Mouse (Mus musculus) limb, embryonic 15.5 days (tissue): ENCODE measurements around the gene Crtc1. TPM values are rescaled to one million over a fixed set of nuclear protein-coding genes. Genes with fewer than 3 reads are reported as not detected.

Source experiments
- ATAC-seq: fragments of 200-750 bp; cut with Nextera tagmentation; 2 replicates; pipeline ENCODE4 v1.8.0; 2017; ENCODE audit warnings: low read depth, moderate TSS enrichment; ENCODE audit not compliant: insufficient number of reproducible peaks, low FRiP score, low TSS enrichment
- H3K27ac ChIP-seq: fragments of 300-500 bp; sonication (generic); 2 replicates; pipeline ENCODE4 v1.5.1; 2015; ENCODE audit warnings: moderate library complexity, mild to moderate bottlenecking, inconsistent platforms
- H3K27me3 ChIP-seq: fragments of 300-500 bp; sonication (generic); 2 replicates; pipeline ENCODE4 v1.6.1; 2015; ENCODE audit warnings: inconsistent platforms
- H3K36me3 ChIP-seq: fragments of 300-500 bp; sonication (generic); 2 replicates; pipeline ENCODE4 v1.6.1; 2015; ENCODE audit warnings: inconsistent platforms
- H3K4me1 ChIP-seq: fragments of 300-500 bp; sonication (generic); 2 replicates; pipeline ENCODE4 v1.6.1; 2015; ENCODE audit warnings: inconsistent platforms
- H3K4me2 ChIP-seq: fragments of 300-500 bp; sonication (generic); 2 replicates; pipeline ENCODE4 v1.6.1; 2015; ENCODE audit warnings: mild to moderate bottlenecking, inconsistent platforms
- H3K4me3 ChIP-seq: fragments of 300-500 bp; sonication (generic); 2 replicates; pipeline ENCODE4 v1.5.1; 2015; ENCODE audit warnings: mild to moderate bottlenecking, inconsistent platforms
- H3K9ac ChIP-seq: fragments of 300-500 bp; sonication (generic); 2 replicates; pipeline ENCODE4 v1.6.1; 2015; ENCODE audit warnings: inconsistent platforms
- H3K9me3 ChIP-seq: fragments of 300-500 bp; sonication (generic); 2 replicates; pipeline ENCODE4 v1.6.1; 2016; ENCODE audit warnings: inconsistent platforms
- WGBS: fragments of 180-500 bp; shearing (Covaris S2); methylation state at CpG from one replicate; pipeline ENCODE4 v1.1.7; 2015; 5-methylcytosine and 5-hydroxymethylcytosine counted together
- polyA plus RNA-seq: library from polyadenylated mRNA; unstranded; fragments of >200 nt; fragmentation: Nextera tagmentation; extraction: Ambion mirVana; gene quantifications from 2 replicates; pipeline ENCODE4 v1.2.1, GENCODE M21; 2015

Gene Crtc1
- polyA plus RNA-seq, 1 experiment from 2014 or later = 22.2 TPM

DNA sequence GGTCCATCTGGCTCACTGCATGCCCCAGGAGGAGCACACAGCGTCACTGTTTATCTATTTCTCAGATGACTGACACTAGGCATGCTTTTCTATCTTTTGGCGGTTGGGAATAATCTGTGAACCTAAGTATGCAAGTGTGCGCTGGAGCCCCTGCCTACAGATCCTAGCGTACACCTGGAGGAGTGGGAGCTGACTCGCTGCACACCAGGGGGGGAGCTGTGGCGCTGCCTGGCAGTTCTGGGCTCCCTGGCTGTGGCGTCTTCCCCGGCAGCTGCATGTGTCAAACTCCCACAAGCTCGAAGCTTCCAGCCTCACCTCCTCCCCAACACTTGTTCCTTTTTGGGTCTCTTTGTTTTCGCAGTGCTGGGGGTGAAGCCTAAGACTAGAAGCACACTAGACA, 21.5 kb downstream of the Crtc1 start:
- no peaks in the 10 kb centered on the region for H3K9me3 ChIP-seq
- ATAC-seq = no peak

GRCm38 (mm10) chr8:70416941-70417340, 22.4 kb downstream of the Crtc1 start:
- H3K27ac ChIP-seq = peak overlapping the region; percentile 4; the same call in 1 of the 2 replicates

More for the DNA sequence above, 21.5 kb downstream of the Crtc1 start:
- Histone ChIP-seq H3K4me2 (no peak overlapping the region), H3K4me1 (peaks cover 48% of the 10 kb centered on the region), H3K36me3 (0 out of 2 replicates have a peak, but pooled peaks cover 2% of the 10 kb centered on the region), H3K27ac (0 out of 2 replicates have a peak overlapping the region, but pooled peaks have one; percentile 43), H3K9ac (no peak overlapping the region), H3K4me3 (no peak overlapping the region), H3K27me3 (no peaks in the 10 kb centered on the region)
- 45% methylated on average over 10 of the region's 10 CpGs for WGBS

DNA sequence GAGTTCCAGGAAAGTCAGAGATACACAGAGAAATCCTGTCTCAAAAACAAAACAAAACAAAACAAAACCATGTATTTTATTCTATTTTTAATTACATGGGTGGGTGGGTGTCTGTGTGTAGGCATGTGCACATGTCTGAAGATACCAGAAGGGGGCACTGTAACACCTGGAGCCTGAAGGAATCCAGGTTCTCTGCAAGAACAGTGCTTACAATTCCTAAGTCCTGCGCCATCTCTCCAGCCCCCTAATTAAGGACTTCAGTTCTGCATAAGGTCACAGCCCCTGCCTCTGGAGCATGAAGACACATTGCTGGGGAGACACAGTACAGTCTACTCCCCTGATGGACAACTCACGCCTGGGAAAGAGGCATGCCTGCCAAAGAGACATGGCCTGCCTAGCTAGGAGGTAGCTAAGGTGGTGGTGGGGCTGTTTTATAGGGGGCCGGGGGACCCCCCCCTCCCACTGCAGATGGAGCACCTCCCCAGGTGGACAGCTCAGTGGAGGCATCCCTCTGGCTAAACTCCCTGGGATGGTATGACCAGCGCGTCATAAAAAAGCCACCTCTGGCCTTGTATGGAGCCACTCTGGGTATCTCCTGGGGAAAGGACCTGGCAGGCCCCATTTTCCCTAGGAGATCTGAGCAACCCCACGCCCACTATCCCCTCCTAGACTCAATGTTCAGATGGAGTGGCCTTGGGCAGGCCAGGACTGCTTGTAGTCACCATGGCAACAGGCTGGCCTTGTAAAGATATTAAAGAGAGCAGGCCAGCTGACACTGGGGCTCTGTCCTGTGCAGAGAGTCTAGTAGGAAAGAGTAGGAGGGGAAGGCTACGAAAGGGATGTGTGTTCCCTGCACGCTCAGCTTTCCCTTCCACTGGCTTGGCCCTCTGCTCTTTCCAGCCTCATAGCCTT, 23.6 kb downstream of the Crtc1 start:
- H3K27me3 ChIP-seq = no peaks in the 10 kb centered on the region
- H3K4me3 ChIP-seq = no peak overlapping the region
- ATAC-seq = peak; percentile 38; the same call in 1 of the 2 replicates
- peak overlapping the region; percentile 47 for H3K27ac ChIP-seq
- 58% methylated on average over 8 of the region's 8 CpGs for WGBS
- H3K9ac ChIP-seq = no peak overlapping the region
- H3K9me3 ChIP-seq = no peaks in the 10 kb centered on the region
- H3K36me3 ChIP-seq = 0 out of 2 replicates have a peak, but pooled peaks cover 3% of the 10 kb centered on the region
- no peak overlapping the region for H3K4me2 ChIP-seq
- peaks cover 56% of the 10 kb centered on the region for H3K4me1 ChIP-seq

More at GRCm38 (mm10) chr8:70416941-70417340, 22.4 kb downstream of the Crtc1 start:
- no peak overlapping the region for H3K9ac ChIP-seq
- no peak overlapping the region for H3K4me3 ChIP-seq
- H3K9me3 ChIP-seq = no peaks in the 10 kb centered on the region
- H3K4me1 ChIP-seq = peaks cover 48% of the 10 kb centered on the region
- no peaks in the 10 kb centered on the region for H3K27me3 ChIP-seq
- no peak overlapping the region for H3K4me2 ChIP-seq
- 57% methylated on average over 6 of the region's 6 CpGs for WGBS
- H3K36me3 ChIP-seq = 0 out of 2 replicates have a peak, but pooled peaks cover 3% of the 10 kb centered on the region
- ATAC-seq = no peak

DNA sequence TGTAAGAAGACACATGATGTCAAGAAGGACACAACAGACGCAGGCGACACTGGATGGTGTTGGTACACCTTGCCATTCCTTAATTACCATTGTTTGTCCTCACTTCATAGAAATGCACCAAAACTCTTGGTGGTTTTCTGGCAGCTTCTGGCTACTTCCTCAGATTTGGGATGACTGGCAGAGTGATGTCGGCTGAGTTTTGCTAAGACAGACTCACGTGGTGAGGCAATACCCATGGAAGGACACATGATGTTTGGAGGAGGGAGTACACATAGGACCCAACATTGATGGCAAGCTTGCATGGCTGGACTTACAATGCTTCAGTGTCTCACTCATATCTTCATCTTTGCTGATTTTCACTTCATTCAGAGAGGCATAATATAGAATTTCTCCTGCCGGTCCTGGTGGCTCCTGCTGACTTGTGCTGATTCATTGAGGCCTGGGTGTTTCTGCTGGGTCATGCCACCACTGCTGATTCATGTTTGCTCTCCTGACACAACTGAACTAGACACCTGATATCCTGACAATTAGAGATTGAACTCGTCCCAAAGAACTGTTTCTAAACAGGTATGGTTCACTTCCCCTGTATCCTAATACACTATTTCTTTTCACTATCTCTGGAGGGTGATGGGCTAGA, 25.0 kb downstream of the Crtc1 start:
- no peak overlapping the region for H3K4me2 ChIP-seq
- no peak overlapping the region for H3K4me3 ChIP-seq
- H3K9ac ChIP-seq = no peak overlapping the region
- no peak overlapping the region for H3K27ac ChIP-seq
- ATAC-seq = no peak
- H3K9me3 ChIP-seq = no peaks in the 10 kb centered on the region
- no peaks in the 10 kb centered on the region for H3K27me3 ChIP-seq
- peaks cover 58% of the 10 kb centered on the region for H3K4me1 ChIP-seq
- 0 out of 2 replicates have a peak, but pooled peaks cover 3% of the 10 kb centered on the region for H3K36me3 ChIP-seq
- 88% methylated on average over 6 of the region's 6 CpGs for WGBS

- 0 out of 2 replicates have a peak, but pooled peaks cover 3% of the 10 kb centered on the region for H3K36me3 ChIP-seq
- H3K9ac ChIP-seq = no peak overlapping the region
- no peak for ATAC-seq
- H3K27ac ChIP-seq = no peak overlapping the region; the same call in 1 of the 2 replicates
- no peaks in the 10 kb centered on the region for H3K27me3 ChIP-seq
- H3K4me1 ChIP-seq = peaks cover 60% of the 10 kb centered on the region
- no peak overlapping the region for H3K4me2 ChIP-seq
- H3K4me3 ChIP-seq = no peak overlapping the region
- 94% methylated on average over 5 of the region's 5 CpGs for WGBS
- H3K9me3 ChIP-seq = no peaks in the 10 kb centered on the region
These were observed 29.1 kb downstream of the Crtc1 start for GRCm38 (mm10) chr8:70410281-70410680.

DNA sequence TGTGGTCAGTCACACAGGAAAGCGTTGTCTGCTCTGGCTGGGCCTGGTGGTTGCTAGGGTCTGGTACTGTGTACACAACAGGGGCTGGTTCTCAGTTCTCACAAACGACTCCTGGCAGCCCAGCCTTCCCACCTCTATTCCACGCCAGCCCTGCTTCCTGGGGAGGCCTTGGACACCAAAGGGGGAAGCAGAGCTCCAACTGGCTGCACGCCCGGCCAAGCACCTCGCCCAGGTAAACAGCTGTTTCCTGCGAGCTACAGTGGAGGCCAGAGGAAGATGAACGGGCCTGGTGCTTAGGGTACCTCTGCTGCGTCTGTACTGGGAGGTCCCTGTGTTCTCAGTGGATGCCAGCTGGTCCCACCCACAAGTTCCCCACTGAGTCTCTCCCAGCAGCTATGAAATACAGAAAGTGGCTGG, 29.9 kb downstream of the Crtc1 start:
- Histone ChIP-seq H3K9ac (no peak overlapping the region), H3K9me3 (no peaks in the 10 kb centered on the region), H3K4me3 (no peak overlapping the region), H3K27me3 (no peaks in the 10 kb centered on the region), H3K4me1 (peaks cover 62% of the 10 kb centered on the region), H3K4me2 (peak overlapping the region; percentile 6; the same call in 1 of the 2 replicates), H3K36me3 (peaks cover 5% of the 10 kb centered on the region), H3K27ac (peak overlapping the region; percentile 88)
- 23% methylated on average over 9 of the region's 9 CpGs for WGBS
- ATAC-seq = peak; percentile 70

- Histone ChIP-seq H3K4me3 (no peak overlapping the region), H3K4me2 (peak overlapping the region; percentile 6; the same call in 1 of the 2 replicates), H3K27ac (peak overlapping the region; percentile 88), H3K36me3 (peaks cover 10% of the 10 kb centered on the region), H3K9me3 (no peaks in the 10 kb centered on the region), H3K4me1 (peaks cover 62% of the 10 kb centered on the region), H3K9ac (no peak overlapping the region), H3K27me3 (no peaks in the 10 kb centered on the region)
- no peak for ATAC-seq
- WGBS = 74% methylated on average over 10 of the region's 10 CpGs
These were observed 30.4 kb downstream of the Crtc1 start for GRCm38 (mm10) chr8:70409019-70409418.

DNA sequence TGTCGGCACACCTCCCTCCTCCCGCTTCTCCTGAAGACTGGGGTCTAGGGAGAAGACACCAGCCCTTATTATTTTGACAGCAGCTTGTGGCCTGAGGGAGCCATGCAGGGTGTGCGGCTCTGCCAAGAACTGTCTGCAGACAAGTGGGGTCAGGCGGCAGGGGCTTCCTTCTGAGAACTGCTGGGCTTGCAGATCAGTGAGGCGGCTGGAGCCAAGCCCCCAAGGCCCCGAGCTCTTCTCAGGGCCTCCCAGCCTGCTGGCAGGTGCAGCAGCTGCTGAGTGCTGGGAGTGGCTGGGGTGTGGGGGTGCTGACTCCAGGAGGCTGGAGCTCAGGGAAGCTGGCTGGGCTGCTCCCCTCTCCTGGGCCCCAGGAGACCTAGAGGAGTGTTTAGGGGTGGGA, 31.1 kb downstream of the Crtc1 start:
- no peaks in the 10 kb centered on the region for H3K9me3 ChIP-seq
- peaks cover 62% of the 10 kb centered on the region for H3K4me1 ChIP-seq
- H3K27me3 ChIP-seq = no peaks in the 10 kb centered on the region
- 0 out of 2 replicates have a peak, but pooled peaks have one; percentile 11 for ATAC-seq
- H3K4me3 ChIP-seq = no peak overlapping the region
- 0 out of 2 replicates have a peak overlapping the region, but pooled peaks have one; percentile 6 for H3K4me2 ChIP-seq
- no peak overlapping the region for H3K9ac ChIP-seq
- peaks cover 12% of the 10 kb centered on the region for H3K36me3 ChIP-seq
- 34% methylated on average over 6 of the region's 6 CpGs for WGBS
- H3K27ac ChIP-seq = peak overlapping the region; percentile 88

- Histone ChIP-seq H3K27me3 (no peaks in the 10 kb centered on the region), H3K4me2 (no peak overlapping the region), H3K4me1 (peaks cover 62% of the 10 kb centered on the region), H3K4me3 (no peak overlapping the region), H3K27ac (peak overlapping the region; percentile 88), H3K9me3 (no peaks in the 10 kb centered on the region), H3K9ac (no peak overlapping the region), H3K36me3 (peaks cover 12% of the 10 kb centered on the region)
- 61% methylated on average over 11 of the region's 11 CpGs for WGBS
- ATAC-seq = no peak
These were observed 32.8 kb downstream of the Crtc1 start for GRCm38 (mm10) chr8:70406427-70407069.

DNA sequence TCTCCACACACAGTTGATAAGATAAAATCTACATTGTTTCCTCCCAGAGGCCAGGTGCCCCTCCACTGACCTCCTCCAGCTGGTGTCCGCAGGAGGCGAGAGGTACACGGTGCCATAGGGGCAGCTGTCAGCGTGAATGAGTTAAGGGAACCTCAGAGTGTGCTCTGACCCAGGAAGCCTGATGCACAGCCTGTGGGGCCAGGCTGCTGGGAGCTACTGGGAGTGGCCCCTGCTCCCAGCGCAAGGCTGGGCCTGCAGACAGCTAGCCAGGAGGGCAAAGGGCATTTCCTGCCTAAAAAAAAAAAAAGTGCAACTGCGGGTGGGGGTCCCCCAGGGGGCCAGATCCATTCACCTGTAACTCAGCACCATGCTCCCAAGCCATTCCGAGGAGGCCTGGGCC, 34.2 kb downstream of the Crtc1 start:
- Histone ChIP-seq H3K36me3 (peaks cover 18% of the 10 kb centered on the region), H3K27me3 (no peaks in the 10 kb centered on the region), H3K27ac (no peak overlapping the region), H3K4me3 (no peak overlapping the region), H3K4me1 (peaks cover 48% of the 10 kb centered on the region), H3K9me3 (no peaks in the 10 kb centered on the region), H3K4me2 (no peak overlapping the region), H3K9ac (no peak overlapping the region)
- 53% methylated on average over 7 of the region's 7 CpGs for WGBS
- ATAC-seq = no peak

DNA sequence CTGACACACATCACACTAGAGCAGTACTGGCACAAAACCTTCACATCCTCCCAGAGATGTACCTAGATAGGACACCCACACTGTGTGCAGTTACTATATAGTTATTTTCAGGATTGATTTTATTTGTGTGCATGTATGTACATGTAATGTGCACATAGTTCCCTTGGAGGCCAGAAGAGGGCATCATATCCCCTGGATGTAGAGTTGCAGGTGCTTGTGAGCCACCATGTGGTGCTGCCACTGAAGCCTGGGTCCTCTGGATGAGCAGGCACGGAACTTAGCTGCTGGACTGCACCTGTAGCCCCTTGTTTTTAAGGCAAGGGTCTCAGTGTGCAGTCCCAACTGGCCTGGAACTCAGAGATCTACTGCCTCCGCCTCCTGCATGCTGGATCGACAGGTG, 35.2 kb downstream of the Crtc1 start:
- no peak for ATAC-seq
- H3K36me3 ChIP-seq = peaks cover 22% of the 10 kb centered on the region
- H3K9me3 ChIP-seq = no peaks in the 10 kb centered on the region
- peaks cover 42% of the 10 kb centered on the region for H3K4me1 ChIP-seq
- no peaks in the 10 kb centered on the region for H3K27me3 ChIP-seq
- 97% methylated on average over 3 of the region's 3 CpGs for WGBS
- H3K9ac ChIP-seq = no peak overlapping the region
- no peak overlapping the region for H3K4me2 ChIP-seq
- no peak overlapping the region for H3K27ac ChIP-seq
- no peak overlapping the region for H3K4me3 ChIP-seq
